Mouse (Mus musculus) stomach, embryonic 16.5 days (tissue): ENCODE measurements around the gene Gpi1. TPM values are rescaled to one million over a fixed set of nuclear protein-coding genes. Genes with fewer than 3 reads are reported as not detected.

Experiments used
- ATAC-seq: fragments of 200-750 bp; cut with Nextera tagmentation; 2 replicates; pipeline ENCODE4 v1.8.0; 2017; ENCODE audit warnings: moderate number of reproducible peaks, moderate TSS enrichment; ENCODE audit not compliant: insufficient read depth, low FRiP score
- H3K27ac ChIP-seq: fragments of 300-500 bp; sonication (generic); 2 replicates; pipeline ENCODE4 v1.5.1; 2014; ENCODE audit warnings: low read length
- H3K27me3 ChIP-seq: fragments of 300-500 bp; sonication (generic); 2 replicates; pipeline ENCODE4 v1.6.1; 2014; ENCODE audit warnings: low read length, control low read depth, mixed read lengths; ENCODE audit not compliant: control insufficient read depth, insufficient read depth
- H3K36me3 ChIP-seq: fragments of 300-500 bp; sonication (generic); 2 replicates; pipeline ENCODE4 v1.6.1; 2014; ENCODE audit warnings: low read length; ENCODE audit not compliant: control insufficient read depth, insufficient read depth
- H3K4me1 ChIP-seq: fragments of 300-500 bp; sonication (generic); 2 replicates; pipeline ENCODE4 v1.6.1; 2014; ENCODE audit warnings: low read length, control low read depth, mixed read lengths; ENCODE audit not compliant: control insufficient read depth, insufficient read depth
- H3K4me2 ChIP-seq: fragments of 300-500 bp; sonication (generic); 2 replicates; pipeline ENCODE4 v1.6.1; 2014; ENCODE audit warnings: low read depth, low read length, mixed read lengths
- H3K4me3 ChIP-seq: fragments of 300-500 bp; sonication (generic); replicated peaks from 2 replicates; pipeline ENCODE4 v1.5.1; 2014; ENCODE audit warnings: mild to moderate bottlenecking, low read length
- H3K9ac ChIP-seq: fragments of 300-500 bp; sonication (generic); 2 replicates; pipeline ENCODE4 v1.6.1; 2014; ENCODE audit warnings: low read length
- H3K9me3 ChIP-seq: fragments of 300-500 bp; sonication (generic); replicated peaks from 2 replicates; pipeline ENCODE4 v1.6.1; 2016; ENCODE audit warnings: low read length, control low read depth; ENCODE audit not compliant: control insufficient read depth
- WGBS: fragments of 180-500 bp; shearing (Covaris S2); extraction: QIAGEN DNeasy Blood & Tissue Kit; methylation state at CpG from one replicate; pipeline ENCODE4 v1.1.7; 2014; 5-methylcytosine and 5-hydroxymethylcytosine counted together
- polyA plus RNA-seq: library from polyadenylated mRNA; unstranded; fragments of >200 nt; fragmentation: Nextera tagmentation; extraction: Ambion mirVana; gene quantifications from 2 replicates; pipeline ENCODE4 v1.2.1, GENCODE M21; 2015

Gpi1 gene
- polyA plus RNA-seq, result 347 and 352 TPM in 2 replicates

- H3K36me3 ChIP-seq, result peaks cover 10% of the 10 kb centered on the region; the same call in 1 of the 2 replicates
- peak within 1 kb of the TSS; percentile 86 for H3K9ac ChIP-seq
- peak within 1 kb of the TSS; percentile 79 for H3K4me3 ChIP-seq
- H3K27me3 ChIP-seq, result no peaks in the 10 kb centered on the region
- whole genome bisulfite sequencing, result under 1% methylated on average over 38 of the region's 39 CpGs
- H3K4me2 ChIP-seq, result peak within 1 kb of the TSS; percentile 78
- peak within 1 kb of the TSS; percentile 93 for H3K27ac ChIP-seq
- peak; percentile 78 for ATAC-seq
- H3K4me1 ChIP-seq, result peaks cover 37% of the 10 kb centered on the region
- H3K9me3 ChIP-seq, result no peaks in the 10 kb centered on the region
Measured at GRCm38 (mm10) chr7:34230116-34230515, at the start of gene Gpi1. Gene Gpi1 (minus strand): TSS chr7:34230336.

- Histone ChIP-seq H3K27ac (no peak overlapping the region), H3K36me3 (peaks cover 12% of the 10 kb centered on the region; the same call in 1 of the 2 replicates), H3K27me3 (no peaks in the 10 kb centered on the region), H3K4me2 (no peak overlapping the region), H3K4me1 (no peaks in the 10 kb centered on the region), H3K9ac (no peak overlapping the region), H3K9me3 (no peaks in the 10 kb centered on the region), H3K4me3 (no peak overlapping the region)
- ATAC-seq, result no peak
- WGBS, result 98% methylated on average over 2 of the region's 2 CpGs
Measured at GRCm38 (mm10) chr7:34277656-34278055, 47.5 kb upstream of the Gpi1 start.

- peaks cover 12% of the 10 kb centered on the region; the same call in 1 of the 2 replicates for H3K36me3 ChIP-seq
- no peak overlapping the region for H3K4me3 ChIP-seq
- no peak overlapping the region for H3K27ac ChIP-seq
- H3K4me1 ChIP-seq, result no peaks in the 10 kb centered on the region
- WGBS, result 95% methylated on average over 3 of the region's 3 CpGs
- no peaks in the 10 kb centered on the region for H3K27me3 ChIP-seq
- H3K4me2 ChIP-seq, result no peak overlapping the region
- H3K9me3 ChIP-seq, result no peaks in the 10 kb centered on the region
- H3K9ac ChIP-seq, result no peak overlapping the region
- no peak for ATAC-seq
Measured at GRCm38 (mm10) chr7:34276066-34276465, 45.9 kb upstream of the Gpi1 start.

DNA sequence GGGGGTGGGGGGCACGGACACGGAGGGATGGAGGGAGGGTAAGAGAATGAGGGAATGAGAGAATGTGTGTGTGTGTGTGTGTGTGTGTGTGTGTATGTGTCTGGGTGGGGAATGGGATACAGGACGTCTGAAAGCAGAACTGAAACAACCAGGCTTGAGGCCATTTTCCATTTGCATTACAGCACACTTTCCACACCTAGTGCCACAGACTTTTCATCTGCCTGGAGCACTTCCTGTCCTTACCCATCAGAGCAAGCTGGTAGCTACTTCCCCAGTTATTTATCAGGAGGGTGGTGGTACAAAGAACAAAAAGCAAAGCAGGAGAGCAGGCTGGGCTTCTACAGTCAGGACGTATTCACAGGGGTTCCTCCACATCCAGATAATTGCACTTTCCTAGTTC, 42.3 kb upstream of the Gpi1 start:
- no peak for ATAC-seq
- Histone ChIP-seq H3K4me3 (no peak overlapping the region), H3K9me3 (no peaks in the 10 kb centered on the region), H3K4me2 (no peak overlapping the region), H3K9ac (no peak overlapping the region), H3K27me3 (no peaks in the 10 kb centered on the region), H3K4me1 (0 out of 2 replicates have a peak, but pooled peaks cover 3% of the 10 kb centered on the region), H3K36me3 (peaks cover 12% of the 10 kb centered on the region; the same call in 1 of the 2 replicates), H3K27ac (no peak overlapping the region)
- WGBS, result 70% methylated on average over 4 of the region's 4 CpGs

- H3K27ac ChIP-seq, result no peak overlapping the region
- H3K4me3 ChIP-seq, result no peak overlapping the region
- H3K4me1 ChIP-seq, result 0 out of 2 replicates have a peak, but pooled peaks cover 3% of the 10 kb centered on the region
- H3K9ac ChIP-seq, result no peak overlapping the region
- no peaks in the 10 kb centered on the region; the same call in 1 of the 2 replicates for H3K36me3 ChIP-seq
- no peak overlapping the region for H3K4me2 ChIP-seq
- no peak for ATAC-seq
- H3K27me3 ChIP-seq, result no peaks in the 10 kb centered on the region
- 62% methylated on average over 1 of the region's 1 CpGs for WGBS
- H3K9me3 ChIP-seq, result no peaks in the 10 kb centered on the region
Measured at GRCm38 (mm10) chr7:34268463-34268862, 38.3 kb upstream of the Gpi1 start.

DNA sequence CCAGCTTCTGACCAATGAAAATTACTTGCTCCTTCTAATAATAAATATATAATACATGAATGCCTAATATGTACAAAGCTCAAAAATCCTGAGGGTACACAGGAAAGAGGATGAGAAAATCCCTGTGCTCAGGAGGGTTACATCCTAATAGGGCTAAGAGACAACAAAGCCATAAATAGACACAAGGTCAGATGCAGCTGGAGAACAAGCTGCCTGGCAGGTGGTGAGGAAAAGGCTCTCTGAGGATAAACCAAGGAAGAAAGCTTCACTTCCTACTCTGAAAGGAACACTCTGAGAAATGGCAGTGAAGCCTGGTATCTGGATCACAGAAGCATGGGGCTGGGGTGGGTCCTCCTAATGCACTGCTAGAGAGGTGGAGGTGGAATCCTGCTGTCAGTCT, 36.3 kb upstream of the Gpi1 start:
- H3K27me3 ChIP-seq, result no peaks in the 10 kb centered on the region
- no peak for ATAC-seq
- H3K36me3 ChIP-seq, result no peaks in the 10 kb centered on the region; the same call in 1 of the 2 replicates
- H3K27ac ChIP-seq, result 0 out of 2 replicates have a peak overlapping the region, but pooled peaks have one; percentile 16
- H3K4me1 ChIP-seq, result 0 out of 2 replicates have a peak, but pooled peaks cover 3% of the 10 kb centered on the region
- H3K9me3 ChIP-seq, result no peaks in the 10 kb centered on the region
- H3K9ac ChIP-seq, result no peak overlapping the region
- H3K4me2 ChIP-seq, result no peak overlapping the region
- H3K4me3 ChIP-seq, result no peak overlapping the region

GRCm38 (mm10) chr7:34265876-34266346, 35.8 kb upstream of the Gpi1 start:
- Histone ChIP-seq H3K9me3 (no peaks in the 10 kb centered on the region), H3K27me3 (no peaks in the 10 kb centered on the region), H3K27ac (no peak overlapping the region), H3K36me3 (no peaks in the 10 kb centered on the region; the same call in 1 of the 2 replicates), H3K4me2 (no peak overlapping the region), H3K4me3 (no peak overlapping the region), H3K4me1 (0 out of 2 replicates have a peak, but pooled peaks cover 3% of the 10 kb centered on the region), H3K9ac (no peak overlapping the region)
- peak; percentile 64; the same call in 1 of the 2 replicates for ATAC-seq
- 50% methylated on average over 5 of the region's 5 CpGs for WGBS

DNA sequence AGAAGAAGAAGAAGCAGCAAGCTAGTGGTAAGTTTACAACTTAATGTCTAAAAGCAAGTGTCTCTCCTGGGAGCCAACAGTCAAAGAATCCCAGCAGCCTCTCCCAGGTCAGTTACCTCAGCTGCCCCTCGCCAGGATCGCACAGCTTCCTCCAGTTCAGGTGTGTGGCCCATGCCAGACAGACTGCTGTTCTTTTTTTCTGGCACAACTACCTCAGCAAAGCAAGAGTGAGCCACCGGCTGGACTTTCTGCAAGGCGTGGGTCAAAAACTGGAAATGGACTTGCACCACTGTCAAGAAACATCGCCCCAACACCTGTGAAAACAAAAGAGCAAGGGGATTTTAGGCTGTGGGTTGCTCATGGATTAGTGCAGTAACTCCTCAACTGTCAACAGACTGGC, 33.3 kb upstream of the Gpi1 start:
- no peak for ATAC-seq
- H3K9ac ChIP-seq, result no peak overlapping the region
- H3K27ac ChIP-seq, result no peak overlapping the region
- no peaks in the 10 kb centered on the region for H3K9me3 ChIP-seq
- no peaks in the 10 kb centered on the region; the same call in 1 of the 2 replicates for H3K36me3 ChIP-seq
- no peak overlapping the region for H3K4me2 ChIP-seq
- no peaks in the 10 kb centered on the region for H3K27me3 ChIP-seq
- WGBS, result 95% methylated on average over 5 of the region's 5 CpGs
- H3K4me1 ChIP-seq, result 0 out of 2 replicates have a peak, but pooled peaks cover 3% of the 10 kb centered on the region
- H3K4me3 ChIP-seq, result no peak overlapping the region

GRCm38 (mm10) chr7:34258407-34258806, 28.3 kb upstream of the Gpi1 start:
- no peak for ATAC-seq
- Histone ChIP-seq H3K27me3 (no peaks in the 10 kb centered on the region), H3K4me1 (no peaks in the 10 kb centered on the region), H3K9me3 (no peaks in the 10 kb centered on the region), H3K27ac (no peak overlapping the region), H3K36me3 (no peaks in the 10 kb centered on the region; the same call in 1 of the 2 replicates), H3K9ac (no peak overlapping the region), H3K4me2 (no peak overlapping the region), H3K4me3 (no peak overlapping the region)
- 81% methylated on average over 1 of the region's 1 CpGs for WGBS
